Mouse (Mus musculus) lung, adult 10 weeks (tissue): ENCODE data around the gene Otoa. TPM values are rescaled to one million over a fixed set of nuclear protein-coding genes. Genes with fewer than 3 reads are reported as not detected.

Experiments
- polyA plus RNA-seq: library from polyadenylated mRNA; stranded (reverse); fragments of 350-450 nt; fragmentation: Illumina TruSeq; extraction: RNeasy Lipid Tissue Mini Kit (QIAGEN cat#74804); gene quantifications from one replicate; pipeline ENCODE4 v1.2.3, GENCODE M21; 2014; ENCODE audit warnings: low read depth, low replicate concordance; ENCODE audit not compliant: insufficient read depth

Gene Otoa
- not detected for polyA plus RNA-seq

GRCm38 (mm10) chr7:121081350-121081749 is at the start of gene Otoa:
Gene Otoa (plus strand): TSS chr7:121081650.

GRCm38 (mm10) chr7:121033856-121034652 is 47.4 kb upstream of the Otoa start, which contains the start of gene Mettl9:
Gene Mettl9 (plus strand): TSS chr7:121034445.

GRCm38 (mm10) chr7:121074281-121074680 is 7.2 kb upstream of the Otoa start, which contains the start of gene Igsf6:
Gene Igsf6 (minus strand): TSS chr7:121074572.

Other genes starting within 250 kb of the Otoa start
- 6.7 TPM for gene Eef2k, start 238.8 kb upstream of the Otoa start, polyA plus RNA-seq
- gene Polr3e, start 163.9 kb upstream of the Otoa start, polyA plus RNA-seq = 9.2 TPM
- 27.1 TPM for gene Cdr2, start 99.3 kb upstream of the Otoa start, polyA plus RNA-seq
- not detected for gene Mfsd13b, start 99.1 kb upstream of the Otoa start, polyA plus RNA-seq
- 38.4 TPM for gene Mettl9, start 47.2 kb upstream of the Otoa start, polyA plus RNA-seq
- 5.3 TPM for gene Igsf6, start 7.1 kb upstream of the Otoa start, polyA plus RNA-seq